Comparison of ENCODE assay signal across 8 mouse cellular contexts in genomic region chr14:34674229-34674791, GRCm38 (mm10). TPM values are rescaled to one million over a fixed set of nuclear protein-coding genes. Genes with fewer than 3 reads are reported as not detected.
DNase-seq lines count a peak whose midpoint lies in the region; ATAC-seq lines count a peak whose summit lies in the region.

No protein-coding gene starts in this region.

- peak overlapping the region; percentile 98 for H3K9ac ChIP-seq in embryonic facial prominence, embryonic 14.5 days (ENCODE audit: low read depth, low read length)
- peak overlapping the region; percentile 98 for H3K9ac ChIP-seq in heart, embryonic 13.5 days
- peak overlapping the region; percentile 98 for H3K9ac ChIP-seq in lung, embryonic 16.5 days (ENCODE audit: low read length)

- WGBS in embryonic facial prominence, embryonic 14.5 days = under 1% methylated on average over 31 of the region's 52 CpGs
- under 1% methylated on average over 50 of the region's 52 CpGs for WGBS in heart, embryonic 13.5 days
- under 1% methylated on average over 45 of the region's 52 CpGs for WGBS in lung, embryonic 16.5 days

- peaks cover 19% of the 10 kb centered on the region for H3K36me3 ChIP-seq in embryonic facial prominence, embryonic 14.5 days (ENCODE audit: control insufficient read depth, insufficient read depth, low read length)
- peaks cover 23% of the 10 kb centered on the region for H3K36me3 ChIP-seq in heart, embryonic 13.5 days
- H3K36me3 ChIP-seq in lung, embryonic 16.5 days (ENCODE audit: control insufficient read depth, insufficient read depth, low read length) = no peaks in the 10 kb centered on the region; the same call in 1 of the 2 replicates

- H3K4me3 ChIP-seq in embryonic facial prominence, embryonic 14.5 days (ENCODE audit: low read depth, low read length) = peak overlapping the region; percentile 99
- peak overlapping the region; percentile 97 for H3K4me3 ChIP-seq in heart, embryonic 13.5 days
- H3K4me3 ChIP-seq in lung, embryonic 16.5 days (ENCODE audit: low read length) = peak overlapping the region; percentile 97

- peak overlapping the region; percentile 93 for H3K27ac ChIP-seq in embryonic facial prominence, embryonic 14.5 days (replicated peaks; ENCODE audit: low read depth, low read length)
- peak overlapping the region; percentile 90 for H3K27ac ChIP-seq in heart, embryonic 13.5 days (replicated peaks)
- H3K27ac ChIP-seq in lung, embryonic 16.5 days (ENCODE audit: low read length) = peak overlapping the region; percentile 93

- H3K27me3 ChIP-seq in embryonic facial prominence, embryonic 14.5 days (replicated peaks; ENCODE audit: control insufficient read depth, insufficient read depth, low read length) = no peaks in the 10 kb centered on the region
- H3K27me3 ChIP-seq in heart, embryonic 13.5 days (replicated peaks) = no peaks in the 10 kb centered on the region
- no peaks in the 10 kb centered on the region for H3K27me3 ChIP-seq in lung, embryonic 16.5 days (ENCODE audit: control insufficient read depth, insufficient read depth, low read depth, low read length)

- peak; percentile 30; the same call in 1 of the 2 replicates for ATAC-seq in embryonic facial prominence, embryonic 14.5 days (ENCODE audit: low read depth)
- ATAC-seq in heart, embryonic 13.5 days (ENCODE audit: extremely low read depth, insufficient number of reproducible peaks, low FRiP score, low TSS enrichment) = peak; percentile 53
- ATAC-seq in lung, embryonic 16.5 days (ENCODE audit: low read depth) = peak; percentile 34

- DNase-seq in CD8-positive naive resting alpha-beta T cell, adult 2 months (ENCODE audit: low read depth in 2 of 2, low spot score in 2 of 2) = peak; percentile 32 to 43
- peak; percentile 75 to 76 for DNase-seq in adrenal gland, postnatal 36 days
- DNase-seq in embryonic facial prominence, embryonic 14.5 days (ENCODE audit: low spot score) = peak; percentile 46
- peak; percentile 72 for DNase-seq in kidney, postnatal 10 days
- DNase-seq in retina, postnatal 1 day = peak; percentile 47
- DNase-seq in thymus, postnatal 4 days = peak; percentile 77

- no peaks in the 10 kb centered on the region for H3K9me3 ChIP-seq in embryonic facial prominence, embryonic 14.5 days (ENCODE audit: control insufficient read depth, low read length)
- no peaks in the 10 kb centered on the region for H3K9me3 ChIP-seq in heart, embryonic 13.5 days
- H3K9me3 ChIP-seq in lung, embryonic 16.5 days (ENCODE audit: control insufficient read depth, low read length) = no peaks in the 10 kb centered on the region

- H3K4me1 ChIP-seq in embryonic facial prominence, embryonic 14.5 days (ENCODE audit: control insufficient read depth, insufficient read depth, low read length) = peaks cover 7% of the 10 kb centered on the region; the same call in 1 of the 2 replicates
- H3K4me1 ChIP-seq in heart, embryonic 13.5 days = peaks cover 29% of the 10 kb centered on the region
- peaks cover 10% of the 10 kb centered on the region for H3K4me1 ChIP-seq in lung, embryonic 16.5 days (replicated peaks; ENCODE audit: control insufficient read depth, insufficient read depth, low read length)

- peak overlapping the region; percentile 79 for H3K4me2 ChIP-seq in embryonic facial prominence, embryonic 14.5 days (ENCODE audit: low read depth, low read length)
- H3K4me2 ChIP-seq in heart, embryonic 13.5 days = peak overlapping the region; percentile 94
- H3K4me2 ChIP-seq in lung, embryonic 16.5 days (ENCODE audit: low read depth, low read length) = peak overlapping the region; percentile 61

RNA-seq across cellular contexts. Expression of gene Wapl, which starts 0.6 kb away (rescaled TPM):
- total RNA-seq in adrenal gland, postnatal 36 days (2021) = 10 to 100 TPM; 81.7 to 88.7 TPM
- polyA plus RNA-seq in embryonic facial prominence, embryonic 14.5 days (2014; fragmentation: Nextera tagmentation; extraction: Ambion mirVana) = 26.9 and 27.4 TPM in 2 replicates
- polyA plus RNA-seq in heart, embryonic 13.5 days (2015; fragmentation: Nextera tagmentation; extraction: Ambion mirVana) = 15.5 and 16.4 TPM in 2 replicates
- 20.2 and 20.8 TPM in 2 replicates for polyA plus RNA-seq in lung, embryonic 16.5 days (2015; fragmentation: Nextera tagmentation; extraction: Ambion mirVana)

Comparison
In these comparisons a context has a peak if more than half of its experiments do, and no peak if none do; other contexts are left out.
1. Peak in every context shown above with its lines: DNase-seq, ATAC-seq, H3K4me3 ChIP-seq and H3K27ac ChIP-seq.